Mouse (Mus musculus): Measurements from ENCODE around the gene Igsf8. TPM values are rescaled to one million over a fixed set of nuclear protein-coding genes. Genes with fewer than 3 reads are reported as not detected.

Gene Igsf8
- polyA plus RNA-seq, 1 experiment from 2014 or later: 45.4 TPM

- Histone ChIP-seq H3K27ac (no peak overlapping the region), H3K27me3 (peaks cover 58% of the 10 kb centered on the region), H3K4me3 (no peak overlapping the region), H3K4me2 (replicated peaks) (no peak overlapping the region), H3K9me3 (no peaks in the 10 kb centered on the region), H3K9ac (no peak overlapping the region), H3K4me1 (no peaks in the 10 kb centered on the region), H3K36me3 (no peaks in the 10 kb centered on the region)
- ATAC-seq (ENCODE audit: insufficient number of reproducible peaks, insufficient read depth, low FRiP score, low TSS enrichment): no peak
- 81% methylated on average over 16 of the region's 16 CpGs for WGBS
Observed at GRCm38 (mm10) chr1:172327206-172328001, 66.0 kb downstream of the Igsf8 start.

- Histone ChIP-seq H3K9me3 (no peaks in the 10 kb centered on the region), H3K4me2 (replicated peaks) (no peak overlapping the region), H3K27me3 (peaks cover 58% of the 10 kb centered on the region), H3K36me3 (no peaks in the 10 kb centered on the region), H3K27ac (no peak overlapping the region), H3K9ac (no peak overlapping the region), H3K4me1 (no peaks in the 10 kb centered on the region), H3K4me3 (no peak overlapping the region)
- ATAC-seq (ENCODE audit: insufficient number of reproducible peaks, insufficient read depth, low FRiP score, low TSS enrichment): no peak
- WGBS: 80% methylated on average over 3 of the region's 3 CpGs
Observed at GRCm38 (mm10) chr1:172328041-172328440, 66.6 kb downstream of the Igsf8 start.

DNA sequence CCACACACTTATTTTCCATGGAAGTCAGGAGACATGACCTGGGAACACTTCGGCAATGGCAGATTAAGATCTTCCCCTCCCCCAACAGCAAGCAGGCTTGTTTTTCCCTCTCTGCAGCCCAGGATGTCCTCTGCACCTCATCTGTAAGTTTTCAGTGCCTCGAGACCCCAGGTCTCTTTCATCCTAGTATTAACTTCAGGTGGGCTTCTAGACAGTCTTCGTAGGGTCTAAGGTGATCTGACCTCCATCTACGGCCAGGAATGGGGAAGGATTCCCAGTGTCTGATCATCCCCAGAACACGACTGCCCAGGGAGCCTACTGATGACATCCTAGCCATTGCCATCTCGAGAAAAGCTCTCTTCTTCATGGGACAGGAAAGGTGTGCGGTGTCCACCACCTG is 67.0 kb downstream of the Igsf8 start:
- Histone ChIP-seq H3K9me3 (no peaks in the 10 kb centered on the region), H3K27me3 (peaks cover 58% of the 10 kb centered on the region), H3K27ac (no peak overlapping the region), H3K4me1 (no peaks in the 10 kb centered on the region), H3K9ac (no peak overlapping the region), H3K4me3 (no peak overlapping the region), H3K4me2 (replicated peaks) (no peak overlapping the region), H3K36me3 (no peaks in the 10 kb centered on the region)
- WGBS: 78% methylated on average over 7 of the region's 7 CpGs
- no peak for ATAC-seq (ENCODE audit: insufficient number of reproducible peaks, insufficient read depth, low FRiP score, low TSS enrichment)

DNA sequence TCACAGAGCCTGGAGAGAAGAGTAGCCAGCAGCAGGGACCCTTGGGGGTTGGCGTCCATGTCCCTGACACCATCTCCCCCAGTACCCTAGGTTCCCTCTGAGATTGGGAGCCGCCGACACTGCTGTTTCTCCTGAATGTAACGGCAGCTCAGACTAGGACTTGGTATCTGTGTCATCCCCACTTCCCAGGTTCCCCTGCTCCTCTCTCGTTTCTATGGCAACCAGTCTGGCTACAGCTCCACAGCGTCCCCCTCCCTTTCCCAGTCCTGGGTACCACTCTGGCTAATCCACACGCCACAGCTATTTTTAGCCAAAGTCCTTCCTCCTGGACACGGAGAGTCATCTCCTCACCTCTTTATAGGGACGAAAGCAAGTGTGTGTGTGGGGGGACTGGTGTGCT is 67.7 kb downstream of the Igsf8 start, which contains the start of gene Kcnj9:
Gene Kcnj9, minus strand, starts transcription at position 188 of the 400 bp plus-strand sequence.
- peaks cover 63% of the 10 kb centered on the region for H3K27me3 ChIP-seq
- H3K9ac ChIP-seq: no peak within 1 kb of the TSS
- WGBS: 31% methylated on average over 9 of the region's 9 CpGs
- ATAC-seq (ENCODE audit: insufficient number of reproducible peaks, insufficient read depth, low FRiP score, low TSS enrichment): no peak
- no peaks in the 10 kb centered on the region for H3K4me1 ChIP-seq
- H3K9me3 ChIP-seq: no peaks in the 10 kb centered on the region
- H3K4me2 ChIP-seq (replicated peaks): no peak within 1 kb of the TSS
- no peaks in the 10 kb centered on the region for H3K36me3 ChIP-seq
- no peak within 1 kb of the TSS for H3K4me3 ChIP-seq
- H3K27ac ChIP-seq: no peak within 1 kb of the TSS

DNA sequence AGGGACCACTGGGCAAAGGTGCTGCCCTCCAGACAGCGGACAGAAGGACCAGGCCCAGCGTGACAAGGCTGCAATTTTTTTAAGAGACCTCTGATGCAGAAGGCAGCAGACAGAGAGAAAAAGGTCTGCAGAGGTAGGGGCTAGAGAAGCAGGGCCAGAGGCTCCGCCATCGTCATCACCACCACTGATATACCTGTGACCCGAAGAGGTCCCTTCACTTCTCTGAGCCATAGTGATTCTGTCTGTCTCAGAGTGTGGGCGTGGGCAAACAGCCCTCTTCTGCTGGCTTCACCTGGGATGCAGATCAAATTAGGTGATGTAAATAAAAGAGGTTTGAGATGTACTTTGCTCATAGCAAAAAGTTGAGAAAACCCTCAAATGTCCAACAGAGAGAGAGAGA is 68.2 kb downstream of the Igsf8 start:
- ATAC-seq (ENCODE audit: insufficient number of reproducible peaks, insufficient read depth, low FRiP score, low TSS enrichment): no peak
- Histone ChIP-seq H3K9me3 (no peaks in the 10 kb centered on the region), H3K4me3 (no peak overlapping the region), H3K27me3 (peaks cover 68% of the 10 kb centered on the region), H3K4me1 (no peaks in the 10 kb centered on the region), H3K4me2 (replicated peaks) (no peak overlapping the region), H3K27ac (no peak overlapping the region), H3K36me3 (no peaks in the 10 kb centered on the region), H3K9ac (no peak overlapping the region)
- 76% methylated on average over 6 of the region's 6 CpGs for WGBS

DNA sequence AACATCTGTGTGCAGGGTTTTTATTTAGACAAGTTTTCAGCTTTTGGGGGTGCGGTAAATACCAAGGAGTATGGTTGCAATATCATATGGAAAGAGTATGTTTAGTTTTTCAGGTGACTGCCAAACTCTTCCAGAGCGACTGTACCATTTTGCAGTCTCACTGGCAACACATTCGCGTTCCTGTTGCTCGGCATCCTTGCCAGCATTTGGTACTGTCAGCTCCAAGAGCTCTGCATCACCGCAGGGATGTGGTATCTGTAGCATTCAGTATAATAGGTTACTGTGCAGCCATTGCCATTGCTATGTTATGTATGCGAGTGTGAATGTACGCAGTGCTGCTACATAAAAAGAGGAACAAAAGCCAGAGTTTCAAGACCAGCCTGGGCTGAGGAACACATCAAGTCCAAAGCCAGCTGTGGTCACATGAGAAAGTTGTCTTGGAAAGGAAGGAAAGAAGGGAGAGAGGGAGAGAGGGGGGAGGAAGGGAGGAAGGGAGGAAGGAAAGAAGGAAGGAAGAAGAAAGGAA is 70.0 kb downstream of the Igsf8 start:
- no peak overlapping the region for H3K9ac ChIP-seq
- 72% methylated on average over 8 of the region's 8 CpGs for WGBS
- no peak overlapping the region for H3K4me2 ChIP-seq (replicated peaks)
- peaks cover 55% of the 10 kb centered on the region for H3K27me3 ChIP-seq
- ATAC-seq (ENCODE audit: insufficient number of reproducible peaks, insufficient read depth, low FRiP score, low TSS enrichment): no peak
- no peaks in the 10 kb centered on the region for H3K9me3 ChIP-seq
- H3K36me3 ChIP-seq: no peaks in the 10 kb centered on the region
- H3K27ac ChIP-seq: no peak overlapping the region
- no peaks in the 10 kb centered on the region for H3K4me1 ChIP-seq
- H3K4me3 ChIP-seq: no peak overlapping the region

GRCm38 (mm10) chr1:172332925-172333324 is 71.5 kb downstream of the Igsf8 start:
- H3K9me3 ChIP-seq: no peaks in the 10 kb centered on the region
- H3K36me3 ChIP-seq: no peaks in the 10 kb centered on the region
- no peak overlapping the region for H3K27ac ChIP-seq
- H3K4me2 ChIP-seq (replicated peaks): no peak overlapping the region
- H3K4me1 ChIP-seq: no peaks in the 10 kb centered on the region
- no peak for ATAC-seq (ENCODE audit: insufficient number of reproducible peaks, insufficient read depth, low FRiP score, low TSS enrichment)
- no peak overlapping the region for H3K9ac ChIP-seq
- H3K4me3 ChIP-seq: no peak overlapping the region
- WGBS: 83% methylated on average over 2 of the region's 2 CpGs
- peaks cover 40% of the 10 kb centered on the region for H3K27me3 ChIP-seq

- no peaks in the 10 kb centered on the region for H3K36me3 ChIP-seq
- no peak overlapping the region for H3K4me3 ChIP-seq
- peaks cover 34% of the 10 kb centered on the region for H3K27me3 ChIP-seq
- H3K27ac ChIP-seq: no peak overlapping the region
- H3K4me1 ChIP-seq: no peaks in the 10 kb centered on the region
- no peak overlapping the region for H3K4me2 ChIP-seq (replicated peaks)
- H3K9ac ChIP-seq: no peak overlapping the region
- no peaks in the 10 kb centered on the region for H3K9me3 ChIP-seq
- no peak for ATAC-seq (ENCODE audit: insufficient number of reproducible peaks, insufficient read depth, low FRiP score, low TSS enrichment)
- 27% methylated on average over 3 of the region's 3 CpGs for WGBS
Observed at GRCm38 (mm10) chr1:172333512-172333911, 72.1 kb downstream of the Igsf8 start.

- no peak for ATAC-seq (ENCODE audit: insufficient number of reproducible peaks, insufficient read depth, low FRiP score, low TSS enrichment)
- 75% methylated on average over 15 of the region's 15 CpGs for WGBS
- Histone ChIP-seq H3K4me3 (no peak overlapping the region), H3K36me3 (no peaks in the 10 kb centered on the region), H3K27me3 (peaks cover 33% of the 10 kb centered on the region), H3K4me1 (no peaks in the 10 kb centered on the region), H3K9me3 (no peaks in the 10 kb centered on the region), H3K4me2 (replicated peaks) (no peak overlapping the region), H3K27ac (no peak overlapping the region), H3K9ac (no peak overlapping the region)
Observed at GRCm38 (mm10) chr1:172335804-172336203, 74.4 kb downstream of the Igsf8 start.

DNA sequence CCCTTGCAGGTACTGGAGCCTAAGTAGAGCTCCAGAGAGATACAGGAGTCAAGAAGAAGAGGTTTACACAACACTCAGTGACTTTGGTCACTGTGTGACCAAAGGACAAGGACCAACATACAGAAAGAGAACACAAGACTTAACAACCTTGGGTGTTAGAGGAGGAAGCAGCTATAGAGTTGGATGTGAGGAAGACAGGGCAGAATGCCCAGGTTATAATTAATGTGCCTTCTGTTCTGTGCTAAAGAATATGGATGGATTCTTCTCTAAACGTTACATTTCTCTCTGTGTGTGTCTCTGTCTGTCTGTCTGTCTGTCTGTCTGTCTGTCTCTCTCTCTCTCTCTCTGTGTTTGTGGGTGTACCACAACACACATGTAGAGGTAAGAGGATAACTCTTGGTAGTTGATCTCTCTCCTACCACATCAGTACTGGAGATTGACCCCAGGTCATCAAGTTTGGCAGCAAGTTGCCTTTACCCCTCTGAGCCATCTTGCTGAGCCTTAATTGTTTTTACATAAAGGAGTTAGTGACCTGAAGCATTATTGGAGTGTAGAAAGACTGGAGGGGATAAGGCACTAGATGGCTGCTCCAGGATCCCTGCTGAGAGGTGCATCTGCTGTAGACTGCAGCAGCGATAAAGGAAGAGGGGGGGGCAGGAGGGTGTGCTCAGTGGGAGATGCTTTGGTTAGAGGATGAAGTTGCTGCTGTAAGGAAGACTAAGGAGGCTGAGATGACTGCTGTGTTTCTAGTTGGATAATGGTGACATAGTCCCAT is 76.2 kb downstream of the Igsf8 start:
- Histone ChIP-seq H3K4me1 (no peaks in the 10 kb centered on the region), H3K27me3 (peaks cover 47% of the 10 kb centered on the region), H3K36me3 (no peaks in the 10 kb centered on the region), H3K4me3 (no peak overlapping the region), H3K9ac (no peak overlapping the region), H3K9me3 (no peaks in the 10 kb centered on the region), H3K27ac (no peak overlapping the region), H3K4me2 (replicated peaks) (no peak overlapping the region)
- no peak for ATAC-seq (ENCODE audit: insufficient number of reproducible peaks, insufficient read depth, low FRiP score, low TSS enrichment)
- 32% methylated on average over 2 of the region's 2 CpGs for WGBS

GRCm38 (mm10) chr1:172340729-172341321 is 79.4 kb downstream of the Igsf8 start, which contains the start of gene Kcnj10:
Gene Kcnj10, plus strand, starts transcription at chr1:172341210.
- peak; percentile 78 for ATAC-seq (ENCODE audit: insufficient number of reproducible peaks, insufficient read depth, low FRiP score, low TSS enrichment)
- Histone ChIP-seq H3K27me3 (peaks cover 43% of the 10 kb centered on the region), H3K9me3 (no peaks in the 10 kb centered on the region), H3K9ac (no peak within 1 kb of the TSS), H3K4me2 (replicated peaks) (peak within 1 kb of the TSS; percentile 65), H3K36me3 (no peaks in the 10 kb centered on the region), H3K4me3 (peak within 1 kb of the TSS; percentile 41), H3K4me1 (no peaks in the 10 kb centered on the region), H3K27ac (no peak within 1 kb of the TSS)
- WGBS: 3% methylated on average over 38 of the region's 38 CpGs
